Mouse (Mus musculus): ENCODE data around the gene Plscr3.
A peak's percentile ranks its signal among the peaks of the same experiment; 100 is the strongest.
"Not testable (repeated sequence)": the region's sequence is repeated elsewhere in the genome, so short reads cannot be mapped to it uniquely, and the experiment has no call there.

The Plscr3 gene

GRCm38 (mm10) chr11:69828832-69829231, 17.3 kb upstream of the Plscr3 start:
- no peak for DNase-seq (ENCODE audit: low spot score in 2 of 2)

GRCm38 (mm10) chr11:69833554-69833953, 12.6 kb upstream of the Plscr3 start:
- DNase-seq (ENCODE audit: low spot score in 2 of 2) = no peak

- no peak for DNase-seq (ENCODE audit: low spot score in 2 of 2)
Observed at GRCm38 (mm10) chr11:69834001-69834549, 12.1 kb upstream of the Plscr3 start.

- no peak for DNase-seq (ENCODE audit: low spot score in 2 of 2)
Observed at GRCm38 (mm10) chr11:69835326-69835965, 10.7 kb upstream of the Plscr3 start.

- DNase-seq (ENCODE audit: low spot score in 2 of 2) = no peak
Observed at GRCm38 (mm10) chr11:69835966-69836335, 10.2 kb upstream of the Plscr3 start.

- peak; percentile 25 to 32 for DNase-seq (ENCODE audit: low spot score in 2 of 2)
Observed at GRCm38 (mm10) chr11:69836703-69837576, 9.2 kb upstream of the Plscr3 start.

- no peak for DNase-seq (ENCODE audit: low spot score in 2 of 2)
Observed at GRCm38 (mm10) chr11:69837604-69837951, 8.6 kb upstream of the Plscr3 start, which contains the start of gene Nlgn2. Gene Nlgn2, minus strand, starts transcription at chr11:69837784.

- peak; percentile 86 to 93 for DNase-seq (ENCODE audit: low spot score in 2 of 2)
Observed at GRCm38 (mm10) chr11:69837952-69838713, 8.0 kb upstream of the Plscr3 start, which contains the start of gene Tmem256. Gene Tmem256, plus strand, starts transcription at chr11:69838514.

- DNase-seq (ENCODE audit: low spot score in 2 of 2) = no peak
Observed at GRCm38 (mm10) chr11:69838714-69839104, 7.5 kb upstream of the Plscr3 start.

GRCm38 (mm10) chr11:69846738-69847688, 837 bp downstream of the Plscr3 start:
- no peak for DNase-seq (ENCODE audit: low spot score in 2 of 2)

GRCm38 (mm10) chr11:69848021-69848420, 1.8 kb downstream of the Plscr3 start:
- no peak for DNase-seq (ENCODE audit: low spot score in 2 of 2)

- no peak for DNase-seq (ENCODE audit: low spot score in 2 of 2)
Observed at GRCm38 (mm10) chr11:69849128-69849527, 3.0 kb downstream of the Plscr3 start.

GRCm38 (mm10) chr11:69849884-69850283, 3.7 kb downstream of the Plscr3 start:
- DNase-seq (ENCODE audit: low spot score in 2 of 2) = no peak

GRCm38 (mm10) chr11:69850754-69851153, 4.6 kb downstream of the Plscr3 start:
- no peak for DNase-seq (ENCODE audit: low spot score in 2 of 2)

- no peak for DNase-seq (ENCODE audit: low spot score in 2 of 2)
Observed at GRCm38 (mm10) chr11:69853994-69854393, 7.8 kb downstream of the Plscr3 start.

GRCm38 (mm10) chr11:69854680-69855079, 8.5 kb downstream of the Plscr3 start:
- DNase-seq (ENCODE audit: low spot score in 2 of 2) = no peak

- no peak for DNase-seq (ENCODE audit: low spot score in 2 of 2)
Observed at GRCm38 (mm10) chr11:69855347-69855746, 9.2 kb downstream of the Plscr3 start.

- DNase-seq (ENCODE audit: low spot score in 2 of 2) = no peak
Observed at GRCm38 (mm10) chr11:69858113-69858998, 12.2 kb downstream of the Plscr3 start, which contains the start of gene Tnk1. Gene Tnk1, minus strand, starts transcription at chr11:69858730.

GRCm38 (mm10) chr11:69863729-69864128, 17.6 kb downstream of the Plscr3 start:
- not testable (repeated sequence) for DNase-seq (ENCODE audit: low spot score in 2 of 2)
